Mouse (Mus musculus) gastrocnemius, postnatal 25 days (tissue): ENCODE data around the gene Hspb2. TPM values are rescaled to one million over a fixed set of nuclear protein-coding genes. Genes with fewer than 3 reads are reported as not detected.

Source experiments
- DNase-seq: peaks from one replicate; pipeline ENCODE4 v3.0.0; 2022
- total RNA-seq, 2 experiments: library from RNA; stranded (reverse); gene quantifications; 1 replicate in 1 of 2; 2 replicates in 1 of 2; pipeline ENCODE4 v1.2.3; 2021

Hspb2 gene
- total RNA-seq, 2 experiments from 2014 or later = 106 to 134 TPM

DNA sequence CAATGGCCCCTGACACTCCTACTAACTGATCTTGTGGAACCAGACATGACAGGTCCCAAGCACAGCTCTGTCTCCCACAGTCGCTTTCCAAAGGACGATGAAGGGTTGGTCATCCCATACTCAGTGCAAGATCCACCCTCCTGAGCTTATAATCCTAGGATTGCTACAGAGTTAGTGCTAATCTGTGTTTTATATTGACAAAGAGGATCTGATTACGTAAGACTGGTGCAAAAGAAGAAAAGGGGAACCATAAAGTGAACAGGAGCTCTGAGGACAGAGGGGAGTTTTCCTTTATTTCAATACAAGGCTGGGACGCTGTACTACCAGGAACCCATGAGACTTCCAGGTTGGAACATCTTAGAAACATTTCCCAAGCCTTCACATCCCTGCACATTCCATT lies 40.8 kb downstream of the Hspb2 start:
- DNase-seq = no peak

DNA sequence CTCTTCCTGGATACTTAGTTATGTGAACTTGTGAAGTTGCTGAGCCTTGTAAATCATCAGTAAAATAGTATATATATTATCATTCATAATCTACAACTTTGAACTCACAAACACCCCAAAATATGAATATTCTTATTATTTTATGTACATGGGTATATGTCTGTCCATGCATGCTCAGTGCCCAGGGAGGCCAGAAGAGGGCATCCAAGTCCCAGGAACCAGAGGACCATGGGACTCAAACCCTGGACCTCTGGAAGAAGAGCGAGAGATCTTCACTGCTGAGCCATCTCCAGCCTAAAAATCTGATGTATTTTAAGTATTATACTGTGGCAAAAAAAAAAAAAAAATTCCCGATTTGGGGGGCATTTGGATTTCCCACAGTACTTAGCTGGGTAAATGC lies 43.0 kb downstream of the Hspb2 start:
- DNase-seq = no peak

DNA sequence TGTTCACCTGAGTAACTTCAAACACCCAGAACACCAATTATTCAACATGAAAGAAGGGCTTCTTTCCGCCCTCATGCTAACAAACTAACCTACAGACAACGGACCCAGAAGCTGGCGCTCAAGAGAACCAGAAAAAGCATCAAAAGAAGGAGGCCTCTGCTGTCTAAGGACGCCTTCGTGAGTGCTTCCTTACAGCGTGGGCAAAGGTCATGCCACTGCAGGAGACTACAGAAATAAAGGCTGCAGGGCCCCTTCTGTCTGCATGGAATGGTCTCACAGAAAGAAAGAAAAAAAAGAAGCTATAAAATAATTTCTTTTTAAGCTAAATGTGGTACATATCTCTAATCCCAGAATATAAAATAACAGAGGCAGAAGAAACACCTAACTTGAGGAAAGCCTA lies 47.2 kb downstream of the Hspb2 start:
- no peak for DNase-seq

Other genes with a start within 250 kb of the Hspb2 start
- 10 to 100 TPM in 1 of 2 experiments, 1 to 10 TPM in 1; 8.5 to 11.2 TPM for gene Pts, start 223.6 kb downstream of the Hspb2 start, total RNA-seq
- gene Il18, start 197.5 kb downstream of the Hspb2 start, total RNA-seq = under 1 TPM; 0.43 to 0.75 TPM
- under 1 TPM; 0.28 to 0.40 TPM for gene Bco2, start 197.2 kb downstream of the Hspb2 start, total RNA-seq
- not detected for gene Tex12, start 191.0 kb downstream of the Hspb2 start, total RNA-seq
- 100 to 1,000 TPM; 338 to 360 TPM for gene Sdhd, start 148.5 kb downstream of the Hspb2 start, total RNA-seq
- gene Timm8b, start 148.4 kb downstream of the Hspb2 start, total RNA-seq = 100 to 1,000 TPM; 182 to 200 TPM
- under 1 TPM; 0.20 to 0.43 TPM for gene Pih1d2, start 135.0 kb downstream of the Hspb2 start, total RNA-seq
- 10 to 100 TPM in 1 of 2 experiments, 1 to 10 TPM in 1; 7.7 to 10.4 TPM for gene Nkapd1, start 134.9 kb downstream of the Hspb2 start, total RNA-seq
- gene Dlat, start 92.6 kb downstream of the Hspb2 start, total RNA-seq = 100 to 1,000 TPM; 228 to 279 TPM
- 1 to 10 TPM; 2.4 to 4.0 TPM for gene Dixdc1, start 12.8 kb downstream of the Hspb2 start, total RNA-seq
- 1 to 10 TPM; 1.5 to 6.5 TPM for gene 2310030G06Rik, start 5.8 kb downstream of the Hspb2 start, total RNA-seq
- gene Cryab, start 1.0 kb downstream of the Hspb2 start, total RNA-seq = 1,000 to 10,000 TPM; 1,104 to 3,330 TPM
- 1 to 10 TPM; 3.7 to 3.9 TPM for gene Fdxacb1, start 15.9 kb upstream of the Hspb2 start, total RNA-seq
- gene Alg9, start 22.7 kb upstream of the Hspb2 start, total RNA-seq = 10 to 100 TPM in 1 of 2 experiments, 1 to 10 TPM in 1; 9.0 to 10.5 TPM
- 10 to 100 TPM in 1 of 2 experiments, 1 to 10 TPM in 1; 9.0 to 10.7 TPM for gene 1110032A03Rik, start 23.2 kb upstream of the Hspb2 start, total RNA-seq
- 1 to 10 TPM; 5.0 to 7.9 TPM for gene Ppp2r1b, start 92.9 kb upstream of the Hspb2 start, total RNA-seq